Mouse (Mus musculus): ENCODE results near the gene Anks1b.

- TF ChIP-seq CTCF (IDR thresholded peaks at IDR 0.05 in 2 of 3, conservative IDR thresholded peaks at IDR 0.05 in 1 of 3; ENCODE audit: control insufficient read depth in 1 of 3, insufficient read depth in 1 of 3, low read depth in 2 of 3, low read length in 3 of 3, poor library complexity in 1 of 3, severe bottlenecking in 1 of 3) (peak; percentile 6 to 51 (median 31); a peak in 3 of 6 replicates), KAT2A (conservative IDR thresholded peaks at IDR 0.05; ENCODE audit: low read depth, low read length) (no peak), USF2 (IDR thresholded peaks at IDR 0.05; ENCODE audit: borderline replicate concordance in 1 of 2, insufficient read depth in 1 of 2, low read depth in 1 of 2, low read length in 2 of 2) (no peak), EP300 (IDR thresholded peaks at IDR 0.05; ENCODE audit: low read depth in 1 of 2, low read length in 2 of 2) (no peak), GATA1 (IDR thresholded peaks at IDR 0.05; ENCODE audit: low read depth, low read length) (0 out of 2 replicates have a peak, but pooled peaks have one; percentile 27), HCFC1 (IDR thresholded peaks at IDR 0.05; ENCODE audit: low read depth, low read length) (no peak), E2F4 (IDR thresholded peaks at IDR 0.05; ENCODE audit: borderline replicate concordance, low read depth, low read length) (no peak), MAX (IDR thresholded peaks at IDR 0.05; ENCODE audit: low read length) (no peak), ZKSCAN1 (IDR thresholded peaks at IDR 0.05; ENCODE audit: low read depth, low read length) (no peak), TBP (IDR thresholded peaks at IDR 0.05; ENCODE audit: low read depth, low read length) (no peak), MEF2A (IDR thresholded peaks at IDR 0.05; ENCODE audit: extremely low read depth, insufficient replicate concordance, low read depth, low read length, poor library complexity, severe bottlenecking) (no peak), GABPA (IDR thresholded peaks at IDR 0.05; ENCODE audit: low read depth, low read length) (no peak)
Observed at GRCm38 (mm10) chr10:89902720-89903337, 29.5 kb downstream of the Anks1b start.
